Comparison of ENCODE assay signal across 9 mouse cellular contexts in genomic region chr19:37543537-37544326, GRCm38 (mm10). TPM values are rescaled to one million over a fixed set of nuclear protein-coding genes. Genes with fewer than 3 reads are reported as not detected.
DNase-seq lines count a peak whose midpoint lies in the region; ATAC-seq lines count a peak whose summit lies in the region.
"Had no signal": no experiment of that assay in that cellular context is flagged by ENCODE, and none has a peak within 500 bp of the region (broad histone marks: within the 10 kb centered on the region; RNA-seq: fewer than 3 reads in every experiment).

No protein-coding gene starts in this region.

- DNase-seq in spleen, postnatal 36 days (ENCODE audit: low spot score in 2 of 2), result peak; percentile 46 to 55
- DNase-seq in spleen, adult 18-20 months, result no peak
- DNase-seq in kidney, postnatal 36 days, result peak; percentile 58 to 76
- peak; percentile 69 for DNase-seq in splenic B cell, adult 2 months (ENCODE audit: low read depth, low spot score)
- no peak for DNase-seq in urinary bladder, adult 18-20 months (ENCODE audit: low spot score in 2 of 2)
- no peak for DNase-seq in urinary bladder, postnatal 25 days (ENCODE audit: low spot score)

- H3K36me3 ChIP-seq in splenic B cell, adult 2 months (ENCODE audit: control insufficient read depth, insufficient read depth, low read length, poor library complexity, severe bottlenecking), result no peaks in the 10 kb centered on the region
- H3K36me3 ChIP-seq: embryonic facial prominence, embryonic 15.5 days had no signal

- peak; percentile 58; the same call in 1 of the 2 replicates for ATAC-seq in erythroid progenitor cell, adult 5-6 weeks (replicated peaks; ENCODE audit: low FRiP score, poor library complexity, severe bottlenecking)
- no peak for ATAC-seq in inflammation-experienced regulatory T-cells, adult 6 months

- no peaks in the 10 kb centered on the region for H3K27me3 ChIP-seq in splenic B cell, adult 2 months (ENCODE audit: control insufficient read depth, insufficient read depth, low read length, poor library complexity, severe bottlenecking)

RNA-seq across cellular contexts. Expression of gene Exoc6, which starts 6.5 kb away (rescaled TPM):
- total RNA-seq in erythroid progenitor cell, adult 5-6 weeks (2015; ENCODE audit: low replicate concordance), result 26.3 and 32.7 TPM in 2 replicates
- total RNA-seq in erythroid progenitor cell, adult 5-6 weeks (2017; ENCODE audit: low replicate concordance), result 39.3 and 39.6 TPM in 2 replicates
- 10 to 100 TPM; 33.8 to 49.4 (median 36.4) TPM for polyA plus RNA-seq in inflammation-experienced regulatory T-cells, adult 6 months (2017; shearing (Covaris generic))

Comparison
In these comparisons a context has a peak if more than half of its experiments do, and no peak if none do; other contexts are left out.
1. DNase-seq: peak in spleen, postnatal 36 days (2 of 2), kidney, postnatal 36 days (2 of 2) and splenic B cell, adult 2 months (single experiment); none in spleen, adult 18-20 months (0 of 2), urinary bladder, adult 18-20 months (0 of 2) and urinary bladder, postnatal 25 days (single experiment).